Mouse (Mus musculus) liver, embryonic 14.5 days (tissue): Measurements from ENCODE around the gene Adra1d. TPM values are rescaled to one million over a fixed set of nuclear protein-coding genes. Genes with fewer than 3 reads are reported as not detected.

ENCODE experiments used
- ATAC-seq: fragments of 200-750 bp; cut with Nextera tagmentation; 2 replicates; pipeline ENCODE4 v1.8.0; 2017; ENCODE audit warnings: moderate number of reproducible peaks, mild to moderate bottlenecking, moderate library complexity; ENCODE audit not compliant: insufficient read depth
- DNase-seq, 3 experiments: peaks; one replicate each; pipeline ENCODE4 v3.0.0-alpha.2; 2012 to 2013; ENCODE audit warnings: low read depth in 3 of 3, low spot score in 3 of 3
- H3K27ac ChIP-seq: fragments of 300-500 bp; sonication (generic); 2 replicates; pipeline ENCODE4 v1.5.1; 2014; ENCODE audit warnings: moderate library complexity, mild to moderate bottlenecking, control low read depth, inconsistent platforms
- H3K27me3 ChIP-seq: fragments of 300-500 bp; sonication (generic); 2 replicates; pipeline ENCODE4 v1.6.1; 2014; ENCODE audit warnings: mild to moderate bottlenecking, low read length, moderate library complexity; ENCODE audit not compliant: control insufficient read depth, insufficient read depth
- H3K36me3 ChIP-seq: fragments of 300-500 bp; sonication (generic); replicated peaks from 2 replicates; pipeline ENCODE4 v1.6.1; 2014; ENCODE audit warnings: low read depth; ENCODE audit not compliant: control insufficient read depth, insufficient read depth
- H3K4me1 ChIP-seq, 2 experiments: fragments of 200-500 bp in 1 of 2; fragments of 300-500 bp in 1 of 2; sonication (generic) in 1 of 2; replicated peaks; 2 replicates each; pipeline ENCODE4 v1.6.1; 2012 to 2014; ENCODE audit warnings: antibody characterized with exemption in 1 of 2, inconsistent platforms in 1 of 2, low read length in 1 of 2; ENCODE audit not compliant: control insufficient read depth in 2 of 2, insufficient read depth in 2 of 2
- H3K4me2 ChIP-seq: fragments of 300-500 bp; sonication (generic); 2 replicates; pipeline ENCODE4 v1.6.1; 2014; ENCODE audit warnings: low read depth, mild to moderate bottlenecking, control low read depth, moderate library complexity
- H3K4me3 ChIP-seq, 2 experiments: fragments of 200-500 bp in 1 of 2; fragments of 300-500 bp in 1 of 2; sonication (generic) in 1 of 2; 2 replicates each; pipeline ENCODE4 v1.5.1; 2012 to 2014; ENCODE audit warnings: low read depth in 2 of 2, low read length in 2 of 2, mild to moderate bottlenecking in 2 of 2, control low read depth in 1 of 2, inconsistent platforms in 1 of 2, moderate library complexity in 1 of 2; ENCODE audit not compliant: insufficient read depth in 1 of 2
- H3K9ac ChIP-seq: fragments of 300-500 bp; sonication (generic); replicated peaks from 2 replicates; pipeline ENCODE4 v1.6.1; 2014; ENCODE audit warnings: mild to moderate bottlenecking, control low read depth, moderate library complexity
- H3K9me3 ChIP-seq: fragments of 300-500 bp; sonication (generic); 2 replicates; pipeline ENCODE4 v1.6.1; 2016; ENCODE audit warnings: low read length, mixed read lengths; ENCODE audit not compliant: control insufficient read depth
- CTCF ChIP-seq: IDR thresholded peaks from 2 replicates; pipeline ENCODE4 v1.5.1; 2016; ENCODE audit warnings: antibody characterized with exemption, low read depth, control low read depth
- EP300 ChIP-seq: IDR thresholded peaks from 2 replicates; pipeline ENCODE4 v1.6.1; 2016; ENCODE audit warnings: antibody characterized with exemption, low read depth
- WGBS: fragments of 180-500 bp; shearing (Covaris S2); extraction: QIAGEN DNeasy Blood & Tissue Kit; methylation state at CpG from one replicate; pipeline ENCODE4 v1.1.7; 2014; ENCODE audit not compliant: insufficient replicate concordance; 5-methylcytosine and 5-hydroxymethylcytosine counted together
- polyA plus RNA-seq, 2 experiments: library from polyadenylated mRNA; depleted of rRNA in 1 of 2; stranded (reverse) in 1 of 2; unstranded in 1 of 2; fragments of >200 nt; fragmentation: Nextera tagmentation in 1 of 2; extraction: Ambion mirVana in 1 of 2; gene quantifications; 2 replicates each; pipeline versions ENCODE4 v1.2.1 to v1.2.3; 2012 to 2014

Gene Adra1d
- polyA plus RNA-seq, 2 experiments = 0.30 to 0.57 TPM

- Histone ChIP-seq H3K9ac (no peak overlapping the region), H3K4me3 (no peak overlapping the region), H3K4me1 (peaks cover 14 to 22% of the 10 kb centered on the region in 2 experiments), H3K27ac (no peak overlapping the region), H3K36me3 (no peaks in the 10 kb centered on the region; the same call in 1 of the 2 replicates), H3K27me3 (no peaks in the 10 kb centered on the region), H3K9me3 (no peaks in the 10 kb centered on the region), H3K4me2 (no peak overlapping the region)
- no peak for ATAC-seq
- WGBS = 79% methylated on average over 3 of the region's 3 CpGs
- TF ChIP-seq EP300 (no peak), CTCF (no peak)
- DNase-seq = no peak
Measured at GRCm38 (mm10) chr2:131506358-131506757, 55.7 kb downstream of the Adra1d start.

GRCm38 (mm10) chr2:131505431-131505830 lies 56.7 kb downstream of the Adra1d start:
- no peaks in the 10 kb centered on the region for H3K9me3 ChIP-seq
- H3K4me3 ChIP-seq = no peak overlapping the region
- H3K4me2 ChIP-seq = no peak overlapping the region
- no peaks in the 10 kb centered on the region; the same call in 1 of the 2 replicates for H3K36me3 ChIP-seq
- peaks cover 17 to 22% of the 10 kb centered on the region in 2 experiments for H3K4me1 ChIP-seq
- H3K9ac ChIP-seq = no peak overlapping the region
- no peak for TF ChIP-seq CTCF
- TF ChIP-seq EP300 = no peak
- H3K27me3 ChIP-seq = no peaks in the 10 kb centered on the region
- H3K27ac ChIP-seq = no peak overlapping the region
- DNase-seq = no peak
- no peak for ATAC-seq

DNA sequence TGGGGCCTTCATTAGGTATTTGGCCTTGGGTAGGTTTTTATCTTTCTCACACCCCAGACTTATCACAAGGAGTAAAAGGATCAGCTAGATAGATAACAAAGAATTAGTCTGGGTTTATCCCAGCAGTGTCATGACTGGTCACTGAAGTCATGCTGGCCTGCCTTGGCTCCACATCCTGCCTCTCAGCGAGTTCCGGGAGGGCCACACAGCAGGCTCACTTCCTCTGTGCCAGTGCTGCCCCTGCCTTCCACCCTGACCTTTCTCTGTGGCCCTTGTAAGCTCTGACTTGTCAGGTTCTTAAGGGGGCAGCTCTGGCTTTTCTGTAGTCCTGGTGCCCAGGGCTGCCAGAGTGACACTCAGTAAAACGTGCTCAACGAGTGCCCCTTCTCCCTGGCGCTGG lies 59.5 kb downstream of the Adra1d start:
- TF ChIP-seq EP300 = no peak
- WGBS = 79% methylated on average over 5 of the region's 5 CpGs
- Histone ChIP-seq H3K9ac (no peak overlapping the region), H3K4me2 (no peak overlapping the region), H3K4me1 (peaks cover 29 to 31% of the 10 kb centered on the region in 2 experiments), H3K36me3 (peaks cover 2% of the 10 kb centered on the region), H3K27me3 (no peaks in the 10 kb centered on the region), H3K4me3 (no peak overlapping the region), H3K27ac (no peak overlapping the region), H3K9me3 (no peaks in the 10 kb centered on the region)
- DNase-seq = no peak
- no peak for ATAC-seq

DNA sequence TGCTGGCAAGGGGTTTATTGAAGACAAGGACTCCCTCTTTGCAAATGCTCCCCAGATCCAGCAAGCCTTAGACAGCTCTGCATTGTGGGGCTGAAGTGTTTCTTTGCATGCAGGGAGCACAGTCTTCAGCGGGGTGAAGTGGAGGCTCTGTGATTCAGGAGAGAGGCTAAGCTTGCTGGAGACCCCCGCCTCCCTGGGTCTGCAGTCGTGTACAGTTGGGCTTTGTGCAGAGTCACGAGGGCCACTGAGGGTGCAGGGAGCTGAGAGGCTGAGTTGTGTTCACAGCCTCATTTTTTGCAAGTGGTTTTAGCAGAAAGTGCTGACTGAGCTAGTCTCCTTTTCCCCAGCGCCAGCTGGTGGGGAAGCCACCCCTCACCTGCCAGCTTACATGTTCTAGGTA lies 60.2 kb downstream of the Adra1d start:
- 69% methylated on average over 5 of the region's 5 CpGs for WGBS
- Histone ChIP-seq H3K4me1 (peaks cover 34 to 35% of the 10 kb centered on the region in 2 experiments), H3K27me3 (no peaks in the 10 kb centered on the region)

GRCm38 (mm10) chr2:131499290-131499845 lies 62.7 kb downstream of the Adra1d start:
- H3K36me3 ChIP-seq = peaks cover 2% of the 10 kb centered on the region; the same call in 1 of the 2 replicates
- H3K9ac ChIP-seq = peak overlapping the region; percentile 77
- peaks cover 59 to 61% of the 10 kb centered on the region in 2 experiments for H3K4me1 ChIP-seq
- H3K27me3 ChIP-seq = no peaks in the 10 kb centered on the region
- no peak overlapping the region for H3K4me3 ChIP-seq
- H3K27ac ChIP-seq = peak overlapping the region; percentile 42
- 69% methylated on average over 5 of the region's 5 CpGs for WGBS
- no peak for ATAC-seq
- TF ChIP-seq CTCF (no peak), EP300 (no peak)
- H3K4me2 ChIP-seq = peak overlapping the region; percentile 82
- H3K9me3 ChIP-seq = no peaks in the 10 kb centered on the region
- no peak for DNase-seq

More for the DNA sequence above, 60.2 kb downstream of the Adra1d start:
- no peak for ATAC-seq
- TF ChIP-seq CTCF = no peak
- TF ChIP-seq EP300 = no peak
- Histone ChIP-seq H3K9me3 (no peaks in the 10 kb centered on the region), H3K4me2 (no peak overlapping the region), H3K9ac (no peak overlapping the region), H3K27ac (no peak overlapping the region), H3K4me3 (no peak overlapping the region), H3K36me3 (peaks cover 2% of the 10 kb centered on the region)
- no peak for DNase-seq
